Mouse (Mus musculus) lung, adult 2 months (tissue): ENCODE results near the gene Pde6b. TPM values are rescaled to one million over a fixed set of nuclear protein-coding genes. Genes with fewer than 3 reads are reported as not detected.

Source experiments
- DNase-seq: peaks from one replicate; pipeline ENCODE4 v3.0.0; 2022
- H3K4me1 ChIP-seq: fragments of 200-500 bp; 2 replicates; pipeline ENCODE4 v1.6.1; 2011; ENCODE audit warnings: low read length; ENCODE audit not compliant: control insufficient read depth, insufficient read depth
- H3K4me3 ChIP-seq: fragments of 200-500 bp; replicated peaks from 2 replicates; pipeline ENCODE3; 2011; ENCODE audit warnings: low read depth, mild to moderate bottlenecking, control low read depth, low read length; ENCODE audit errors: extremely low read depth
- CTCF ChIP-seq: fragments of 200-500 bp; IDR thresholded peaks from 2 replicates; pipeline ENCODE4 v1.5.1; 2011; ENCODE audit warnings: mild to moderate bottlenecking, low read length, control low read depth; ENCODE audit not compliant: insufficient read depth
- POLR2A ChIP-seq: fragments of 200-500 bp; IDR thresholded peaks from 2 replicates; pipeline ENCODE4 v1.6.1; 2011; ENCODE audit warnings: low read depth, mild to moderate bottlenecking, control low read depth, low read length, borderline replicate concordance; ENCODE audit errors: extremely low read depth
- WGBS: fragments of 180-500 bp; shearing (Covaris S2); methylation state at CpG from one replicate; pipeline ENCODE4 v1.1.7; 2018; 5-methylcytosine and 5-hydroxymethylcytosine counted together
- polyA plus RNA-seq: library from polyadenylated mRNA; depleted of rRNA; stranded (reverse); fragments of >200 nt; gene quantifications from 2 replicates; pipeline ENCODE4 v1.2.3, GENCODE M21; 2012

Gene Pde6b
- polyA plus RNA-seq, 1 experiment, result not detected

- TF ChIP-seq CTCF (no peak), POLR2A (no peak)
- Histone ChIP-seq H3K4me1 (peaks cover 5% of the 10 kb centered on the region; the same call in 1 of the 2 replicates), H3K4me3 (no peak overlapping the region)
- 36% methylated on average over 3 of the region's 3 CpGs for WGBS
- no peak for DNase-seq
Observed at GRCm38 (mm10) chr5:108454094-108454493, 65.9 kb downstream of the Pde6b start.

GRCm38 (mm10) chr5:108458706-108459105 lies 70.5 kb downstream of the Pde6b start:
- no peak overlapping the region for H3K4me3 ChIP-seq
- no peak for TF ChIP-seq CTCF
- no peak for TF ChIP-seq POLR2A

DNA sequence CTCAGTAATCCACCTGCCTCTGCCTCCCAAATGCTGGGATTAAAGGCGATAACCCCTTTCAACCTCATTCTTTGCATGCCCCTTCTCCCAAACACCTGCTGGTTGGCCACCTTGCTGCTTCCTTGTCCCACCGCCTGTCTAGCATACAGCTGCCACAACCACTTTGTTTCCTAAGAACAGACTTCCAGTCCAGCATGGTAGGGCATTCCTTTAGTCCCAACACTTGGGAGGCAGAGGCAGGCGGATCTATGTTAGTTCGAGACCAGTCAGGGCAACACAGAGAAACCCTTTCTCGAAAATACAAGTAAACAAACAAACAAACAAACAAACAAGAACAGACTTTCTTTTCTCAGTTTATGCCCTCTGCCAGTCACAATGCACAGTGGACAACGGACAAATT lies 72.3 kb downstream of the Pde6b start:
- TF ChIP-seq CTCF, result no peak
- TF ChIP-seq POLR2A, result no peak
- Histone ChIP-seq H3K4me1 (peaks cover 13% of the 10 kb centered on the region), H3K4me3 (peak overlapping the region; percentile 70)
- WGBS, result 38% methylated on average over 6 of the region's 6 CpGs
- no peak for DNase-seq

More at GRCm38 (mm10) chr5:108458706-108459105, 70.5 kb downstream of the Pde6b start:
- no peak for DNase-seq
- WGBS, result 87% methylated on average over 2 of the region's 2 CpGs
- H3K4me1 ChIP-seq, result peaks cover 12% of the 10 kb centered on the region

DNA sequence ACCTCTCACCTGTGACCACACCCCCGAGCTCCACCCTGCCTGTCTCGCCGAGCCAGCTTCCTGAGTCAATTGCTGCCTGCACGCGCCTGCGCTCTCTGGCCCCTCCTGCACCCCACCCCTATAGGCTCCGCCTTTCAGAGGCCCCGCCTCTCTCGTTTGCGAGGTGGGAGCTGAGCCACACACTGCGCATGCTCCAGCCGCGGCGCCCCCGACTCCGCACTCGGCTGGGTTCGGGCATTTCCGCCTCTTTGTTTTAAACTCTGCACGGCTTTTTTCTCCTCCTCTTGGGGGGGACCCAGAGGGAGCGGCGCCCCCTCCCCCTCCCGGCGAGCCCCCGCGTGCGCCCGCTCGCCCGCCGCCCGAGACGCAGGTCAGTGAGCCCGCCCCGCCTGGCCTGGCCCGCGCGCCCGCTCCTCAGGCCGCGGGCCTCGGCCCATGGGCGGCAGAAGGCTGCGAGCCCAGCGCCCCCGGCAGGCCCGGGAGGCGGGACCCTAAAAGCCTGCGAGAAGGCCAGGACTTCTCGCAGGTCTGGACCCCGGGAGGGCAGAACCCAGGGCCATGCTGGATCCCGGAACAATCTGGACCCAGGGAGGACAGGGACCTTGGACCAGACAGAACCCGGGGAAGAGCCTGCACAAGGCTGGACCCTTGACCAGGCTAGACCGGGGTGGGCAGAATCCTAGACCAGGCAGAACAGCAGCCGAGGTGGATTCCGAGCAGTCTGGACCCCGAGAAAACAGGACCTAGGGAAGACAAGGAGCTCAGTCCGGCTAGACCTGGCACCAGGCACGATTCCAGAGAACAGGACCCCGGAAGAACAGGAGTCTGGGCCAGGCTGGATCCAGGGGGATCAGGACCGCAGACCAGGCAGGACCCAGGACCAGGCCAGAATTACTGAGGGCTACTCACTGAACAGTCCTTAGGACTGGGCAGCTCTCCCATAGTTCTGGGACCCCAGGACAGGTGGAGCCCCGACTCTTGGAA lies 73.2 kb downstream of the Pde6b start, which contains the start of gene Pcgf3:
Gene Pcgf3, plus strand, starts transcription at position 151 of the 984 bp plus-strand sequence.
- peak; percentile 99 for DNase-seq
- Histone ChIP-seq H3K4me1 (peaks cover 16% of the 10 kb centered on the region), H3K4me3 (peak within 1 kb of the TSS; percentile 76)
- under 1% methylated on average over 61 of the region's 62 CpGs for WGBS
- TF ChIP-seq POLR2A (peak; percentile 78; the same call in 1 of the 2 replicates), CTCF (no peak)

DNA sequence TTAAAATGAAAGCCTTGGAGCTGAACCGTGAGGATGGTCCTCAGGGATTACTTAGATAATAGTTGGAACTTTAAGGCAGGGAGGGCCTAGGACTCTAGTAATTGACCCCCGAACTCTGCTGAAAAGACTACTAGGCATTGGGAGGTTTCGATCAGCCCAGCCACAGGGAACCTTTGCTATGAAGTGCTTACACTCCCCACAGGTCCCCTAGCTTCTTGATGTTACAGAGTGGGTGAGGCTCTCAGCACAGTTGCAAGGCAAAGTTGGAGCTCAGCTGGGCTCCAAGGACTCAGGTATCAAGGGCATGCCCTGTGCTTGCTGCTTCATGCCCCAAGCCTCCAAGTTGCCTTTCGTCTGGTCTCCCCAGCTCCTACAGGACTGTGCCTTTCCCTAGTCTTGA lies 74.3 kb downstream of the Pde6b start:
- H3K4me3 ChIP-seq, result peak overlapping the region; percentile 6

GRCm38 (mm10) chr5:108465131-108465891 lies 77.1 kb downstream of the Pde6b start:
- no peak for DNase-seq
- Histone ChIP-seq H3K4me1 (peaks cover 19% of the 10 kb centered on the region), H3K4me3 (no peak overlapping the region)
- WGBS, result 74% methylated on average over 6 of the region's 6 CpGs
- TF ChIP-seq CTCF (no peak), POLR2A (no peak)

More for the DNA sequence above, 74.3 kb downstream of the Pde6b start:
- no peak for TF ChIP-seq POLR2A
- no peak for TF ChIP-seq CTCF
- 24% methylated on average over 4 of the region's 4 CpGs for WGBS
- H3K4me1 ChIP-seq, result peaks cover 19% of the 10 kb centered on the region
- DNase-seq, result no peak

GRCm38 (mm10) chr5:108466647-108467046 lies 78.5 kb downstream of the Pde6b start:
- Histone ChIP-seq H3K4me1 (peaks cover 22% of the 10 kb centered on the region), H3K4me3 (no peak overlapping the region)
- TF ChIP-seq CTCF, result no peak
- no peak for TF ChIP-seq POLR2A
- no peak for DNase-seq
- 93% methylated on average over 1 of the region's 1 CpGs for WGBS

GRCm38 (mm10) chr5:108469617-108470016 lies 81.4 kb downstream of the Pde6b start:
- TF ChIP-seq POLR2A, result no peak
- no peak for TF ChIP-seq CTCF
- DNase-seq, result no peak
- 61% methylated on average over 7 of the region's 7 CpGs for WGBS
- Histone ChIP-seq H3K4me3 (no peak overlapping the region), H3K4me1 (peaks cover 9% of the 10 kb centered on the region)

- Histone ChIP-seq H3K4me3 (no peak overlapping the region), H3K4me1 (peaks cover 3% of the 10 kb centered on the region)
- DNase-seq, result no peak
- TF ChIP-seq CTCF (no peak), POLR2A (no peak)
- 57% methylated on average over 4 of the region's 4 CpGs for WGBS
Observed at GRCm38 (mm10) chr5:108473737-108474136, 85.5 kb downstream of the Pde6b start.
